8 mouse cellular contexts compared by ENCODE assay signal in the genomic region with DNA sequence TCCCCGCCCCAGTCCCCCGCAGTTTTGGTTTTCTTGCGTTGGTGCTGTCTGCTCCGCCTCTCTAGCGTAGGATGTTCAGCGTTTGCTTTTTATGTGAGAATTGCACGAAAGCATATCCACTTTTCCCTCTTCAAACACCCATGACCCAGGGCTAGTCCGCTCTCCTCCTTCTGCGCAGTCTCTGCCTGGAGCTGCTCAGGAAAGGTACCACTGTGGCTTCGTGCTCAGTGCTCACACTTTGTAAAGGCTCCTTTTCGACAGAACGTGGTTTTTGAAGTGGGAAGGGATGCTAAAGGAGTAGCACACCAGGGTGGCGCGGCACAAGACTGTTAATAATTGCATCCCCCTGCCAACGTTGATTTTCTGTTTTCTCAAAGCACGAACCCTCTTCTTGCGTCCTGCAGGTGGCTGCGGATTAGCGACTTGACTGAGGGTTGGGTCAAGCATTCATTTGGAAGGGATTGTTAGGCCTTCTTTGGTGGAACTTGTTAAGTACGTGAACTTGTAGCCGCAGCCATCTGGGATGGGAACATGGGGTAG. TPM values are rescaled to one million over a fixed set of nuclear protein-coding genes. Genes with fewer than 3 reads are reported as not detected.
DNase-seq lines count a peak whose midpoint lies in the region; ATAC-seq and TF ChIP-seq lines count a peak whose summit lies in the region.

No protein-coding gene starts in this region.

- ATAC-seq in embryonic facial prominence, embryonic 11.5 days (replicated peaks; ENCODE audit: insufficient number of reproducible peaks, low FRiP score, low TSS enrichment, low read depth) = no peak; the same call in 1 of the 2 replicates
- ATAC-seq in intestine, embryonic 16.5 days = no peak; the same call in 1 of the 2 replicates
- ATAC-seq in neural tube, embryonic 12.5 days (ENCODE audit: low FRiP score, low read depth) = no peak; the same call in 1 of the 2 replicates

- TF ChIP-seq CTCF in left cerebral cortex, adult 2 months (IDR thresholded peaks at IDR 0.05) = peak; percentile 3; the same call in 1 of the 2 replicates

- no peak for DNase-seq in left cerebral cortex, adult 2 months (ENCODE audit: extremely low spot score in 1 of 2, low spot score in 2 of 2)
- DNase-seq in left cerebral cortex, adult 9 months (ENCODE audit: low spot score in 2 of 2) = no peak
- DNase-seq in embryonic facial prominence, embryonic 11.5 days (ENCODE audit: low spot score) = no peak
- no peak for DNase-seq in gastrocnemius, postnatal 10 days
- DNase-seq in spleen, postnatal 36 days (ENCODE audit: low spot score in 2 of 2) = no peak
- DNase-seq in adipocyte (ENCODE audit: low spot score) = no peak

- H3K27me3 ChIP-seq in embryonic facial prominence, embryonic 11.5 days (ENCODE audit: control insufficient read depth, insufficient read depth, low read length) = no peaks in the 10 kb centered on the region
- H3K27me3 ChIP-seq in intestine, embryonic 16.5 days (replicated peaks; ENCODE audit: control insufficient read depth, insufficient read depth, low read length) = no peaks in the 10 kb centered on the region
- H3K27me3 ChIP-seq in neural tube, embryonic 12.5 days (replicated peaks) = no peaks in the 10 kb centered on the region

- H3K4me2 ChIP-seq in embryonic facial prominence, embryonic 11.5 days (ENCODE audit: low read depth, low read length) = peak overlapping the region; percentile 68
- H3K4me2 ChIP-seq in intestine, embryonic 16.5 days (ENCODE audit: low read depth, low read length) = peak overlapping the region; percentile 81
- H3K4me2 ChIP-seq in neural tube, embryonic 12.5 days (replicated peaks) = peak overlapping the region; percentile 81

- intact Hi-C loops in left cerebral cortex, adult 2 months (cut with DNase I) = loop anchor here (2.0 kb wide), 3 partner anchors 104 to 242 kb away; a partner anchor contains a TSS

- peak overlapping the region; percentile 99 for H3K27ac ChIP-seq in left cerebral cortex, adult 2 months
- H3K27ac ChIP-seq in embryonic facial prominence, embryonic 11.5 days (replicated peaks; ENCODE audit: low read depth, low read length) = peak overlapping the region; percentile 97
- peak overlapping the region; percentile 99 for H3K27ac ChIP-seq in intestine, embryonic 16.5 days (ENCODE audit: low read length)
- peak overlapping the region; percentile 87 for H3K27ac ChIP-seq in neural tube, embryonic 12.5 days

- H3K4me1 ChIP-seq in embryonic facial prominence, embryonic 11.5 days (ENCODE audit: control insufficient read depth, insufficient read depth, low read length) = no peaks in the 10 kb centered on the region
- H3K4me1 ChIP-seq in intestine, embryonic 16.5 days (ENCODE audit: control insufficient read depth, insufficient read depth, low read length) = peaks cover 13% of the 10 kb centered on the region
- H3K4me1 ChIP-seq in neural tube, embryonic 12.5 days = peaks cover 17% of the 10 kb centered on the region

- H3K36me3 ChIP-seq in embryonic facial prominence, embryonic 11.5 days (replicated peaks; ENCODE audit: control insufficient read depth, insufficient read depth, low read depth, low read length) = no peaks in the 10 kb centered on the region
- peaks cover 5% of the 10 kb centered on the region for H3K36me3 ChIP-seq in intestine, embryonic 16.5 days (ENCODE audit: control insufficient read depth, insufficient read depth, low read length)
- peaks cover 3% of the 10 kb centered on the region; the same call in 1 of the 2 replicates for H3K36me3 ChIP-seq in neural tube, embryonic 12.5 days

- H3K4me3 ChIP-seq in left cerebral cortex, adult 2 months = peak overlapping the region; percentile 81
- peak overlapping the region; percentile 54 for H3K4me3 ChIP-seq in embryonic facial prominence, embryonic 11.5 days (ENCODE audit: low read depth, low read length)
- peak overlapping the region; percentile 77 for H3K4me3 ChIP-seq in intestine, embryonic 16.5 days (ENCODE audit: low read length)
- H3K4me3 ChIP-seq in neural tube, embryonic 12.5 days = peak overlapping the region; percentile 56

- peak overlapping the region; percentile 46 for H3K9ac ChIP-seq in embryonic facial prominence, embryonic 11.5 days (replicated peaks; ENCODE audit: low read length)
- peak overlapping the region; percentile 85 for H3K9ac ChIP-seq in intestine, embryonic 16.5 days (ENCODE audit: low read depth, low read length)
- peak overlapping the region; percentile 71 for H3K9ac ChIP-seq in neural tube, embryonic 12.5 days

- under 1% methylated on average over 21 of the region's 21 CpGs for WGBS in embryonic facial prominence, embryonic 11.5 days
- under 1% methylated on average over 21 of the region's 21 CpGs for WGBS in intestine, embryonic 16.5 days
- under 1% methylated on average over 21 of the region's 21 CpGs for WGBS in neural tube, embryonic 12.5 days

- H3K9me3 ChIP-seq in embryonic facial prominence, embryonic 11.5 days (replicated peaks; ENCODE audit: control insufficient read depth, low read length) = no peaks in the 10 kb centered on the region
- H3K9me3 ChIP-seq in intestine, embryonic 16.5 days (ENCODE audit: control insufficient read depth, low read length) = no peaks in the 10 kb centered on the region
- H3K9me3 ChIP-seq in neural tube, embryonic 12.5 days = no peaks in the 10 kb centered on the region

RNA-seq across cellular contexts. Expression of a gene that starts 0.3 kb away (rescaled TPM):
- 10 to 100 TPM; 61.5 to 68.6 TPM for total RNA-seq in left cerebral cortex, adult 2 months (2021)
- 88.7 and 93.8 TPM in 2 replicates for polyA plus RNA-seq in embryonic facial prominence, embryonic 11.5 days (2014; fragmentation: Nextera tagmentation; extraction: Ambion mirVana)
- 94.0 and 97.8 TPM in 2 replicates for polyA plus RNA-seq in intestine, embryonic 16.5 days (2015; fragmentation: Nextera tagmentation; extraction: Ambion mirVana)
- polyA plus RNA-seq in neural tube, embryonic 12.5 days (2016; fragmentation: Nextera tagmentation; extraction: Ambion mirVana) = 116 and 122 TPM in 2 replicates
- total RNA-seq in gastrocnemius, postnatal 10 days (2021) = 10 to 100 TPM; 39.7 to 40.1 TPM

RNA-seq across cellular contexts. Expression of a gene that starts 0.7 kb away (rescaled TPM):
- total RNA-seq in left cerebral cortex, adult 2 months (2021) = 10 to 100 TPM; 13.2 to 15.1 TPM
- 43.9 and 48.7 TPM in 2 replicates for polyA plus RNA-seq in embryonic facial prominence, embryonic 11.5 days (2014; fragmentation: Nextera tagmentation; extraction: Ambion mirVana)
- 47.2 and 47.3 TPM in 2 replicates for polyA plus RNA-seq in intestine, embryonic 16.5 days (2015; fragmentation: Nextera tagmentation; extraction: Ambion mirVana)
- polyA plus RNA-seq in neural tube, embryonic 12.5 days (2016; fragmentation: Nextera tagmentation; extraction: Ambion mirVana) = 36.8 and 37.0 TPM in 2 replicates
- total RNA-seq in gastrocnemius, postnatal 10 days (2021) = 10 to 100 TPM; 12.4 to 13.5 TPM

RNA-seq across cellular contexts. Expression of a gene that starts 51.6 kb away (rescaled TPM):
- 10 to 100 TPM; 46.9 to 71.1 TPM for total RNA-seq in left cerebral cortex, adult 2 months (2021)
- 6.3 and 6.9 TPM in 2 replicates for polyA plus RNA-seq in embryonic facial prominence, embryonic 11.5 days (2014; fragmentation: Nextera tagmentation; extraction: Ambion mirVana)
- polyA plus RNA-seq in intestine, embryonic 16.5 days (2015; fragmentation: Nextera tagmentation; extraction: Ambion mirVana) = 28.6 and 33.1 TPM in 2 replicates
- 75.7 and 78.9 TPM in 2 replicates for polyA plus RNA-seq in neural tube, embryonic 12.5 days (2016; fragmentation: Nextera tagmentation; extraction: Ambion mirVana)
- total RNA-seq in gastrocnemius, postnatal 10 days (2021) = 10 to 100 TPM; 14.2 to 39.1 TPM
